Mouse (Mus musculus): ENCODE measurements around the gene Pde4c. TPM values are rescaled to one million over a fixed set of nuclear protein-coding genes. Genes with fewer than 3 reads are reported as not detected.

The Pde4c gene
- total RNA-seq, 1 experiment, result 1.6 TPM

- Histone ChIP-seq H3K36me3 (ENCODE audit: control insufficient read depth, insufficient read depth, low read length, poor library complexity, severe bottlenecking) (no peaks in the 10 kb centered on the region), H3K4me1 (ENCODE audit: control insufficient read depth in 2 of 2, insufficient read depth in 2 of 2, low read length in 2 of 2, poor library complexity in 1 of 2) (peaks cover 2 to 13% of the 10 kb centered on the region in 2 experiments; a peak in 2 of 4 replicates), H3K4me3 (ENCODE audit: insufficient read depth in 1 of 2, low read depth in 1 of 2, low read length in 2 of 2, poor library complexity in 1 of 2, severe bottlenecking in 1 of 2) (no peak overlapping the region), H3K27ac (ENCODE audit: insufficient read depth, low read depth, low read length, poor library complexity, severe bottlenecking) (no peak overlapping the region), H3K9me3 (ENCODE audit: control insufficient read depth, insufficient read depth, low read depth, low read length) (no peaks in the 10 kb centered on the region), H3K9ac (ENCODE audit: insufficient read depth, low read depth, low read length, poor library complexity, severe bottlenecking) (no peak overlapping the region)
- TF ChIP-seq CHD2 (IDR thresholded peaks at IDR 0.05; ENCODE audit: low read depth, low read length), result no peak
- no peak for TF ChIP-seq ZNF384 (IDR thresholded peaks at IDR 0.05; ENCODE audit: low read depth, low read length)
- TF ChIP-seq MAFK (IDR thresholded peaks at IDR 0.05; ENCODE audit: insufficient read depth, low read depth, low read length), result no peak
- no peak for TF ChIP-seq HCFC1 (IDR thresholded peaks at IDR 0.05; ENCODE audit: borderline replicate concordance, insufficient read depth, low read length)
- TF ChIP-seq ZC3H11A (IDR thresholded peaks at IDR 0.05; ENCODE audit: borderline replicate concordance, low read depth, low read length), result no peak
- no peak for DNase-seq (ENCODE audit: low read depth, low spot score)
- in situ Hi-C loops (cut with MboI; ENCODE audit: low sequenced_read_pairs in 2 of 2, unreplicated experiment in 2 of 2), result no loop called here
Observed at GRCm38 (mm10) chr8:70746676-70747075, 23.2 kb downstream of the Pde4c start.

- DNase-seq (ENCODE audit: low read depth, low spot score), result no peak
- TF ChIP-seq CHD2 (IDR thresholded peaks at IDR 0.05; ENCODE audit: low read depth, low read length), result no peak
- TF ChIP-seq HCFC1 (IDR thresholded peaks at IDR 0.05; ENCODE audit: borderline replicate concordance, insufficient read depth, low read length), result no peak
- no peaks in the 10 kb centered on the region for H3K36me3 ChIP-seq (ENCODE audit: control insufficient read depth, insufficient read depth, low read length, poor library complexity, severe bottlenecking)
- H3K9ac ChIP-seq (ENCODE audit: insufficient read depth, low read depth, low read length, poor library complexity, severe bottlenecking), result no peak overlapping the region
- peaks cover 2 to 15% of the 10 kb centered on the region in 2 experiments; a peak in 2 of 4 replicates for H3K4me1 ChIP-seq (ENCODE audit: control insufficient read depth in 2 of 2, insufficient read depth in 2 of 2, low read length in 2 of 2, poor library complexity in 1 of 2)
- no peaks in the 10 kb centered on the region for H3K9me3 ChIP-seq (ENCODE audit: control insufficient read depth, insufficient read depth, low read depth, low read length)
- no peak overlapping the region for H3K4me3 ChIP-seq (ENCODE audit: insufficient read depth in 1 of 2, low read depth in 1 of 2, low read length in 2 of 2, poor library complexity in 1 of 2, severe bottlenecking in 1 of 2)
- no peak overlapping the region for H3K27ac ChIP-seq (ENCODE audit: insufficient read depth, low read depth, low read length, poor library complexity, severe bottlenecking)
- in situ Hi-C loops (cut with MboI; ENCODE audit: low sequenced_read_pairs in 2 of 2, unreplicated experiment in 2 of 2), result no loop called here
Observed at GRCm38 (mm10) chr8:70747211-70747890, 23.8 kb downstream of the Pde4c start.

GRCm38 (mm10) chr8:70748246-70749096, 25.0 kb downstream of the Pde4c start:
- Histone ChIP-seq H3K4me3 (ENCODE audit: insufficient read depth in 1 of 2, low read depth in 1 of 2, low read length in 2 of 2, poor library complexity in 1 of 2, severe bottlenecking in 1 of 2) (peak overlapping the region; percentile 12 to 27; a peak in 2 of 4 replicates), H3K36me3 (ENCODE audit: control insufficient read depth, insufficient read depth, low read length, poor library complexity, severe bottlenecking) (no peaks in the 10 kb centered on the region), H3K4me1 (ENCODE audit: control insufficient read depth in 2 of 2, insufficient read depth in 2 of 2, low read length in 2 of 2, poor library complexity in 1 of 2) (peaks cover 2 to 15% of the 10 kb centered on the region in 2 experiments; a peak in 2 of 4 replicates), H3K9ac (ENCODE audit: insufficient read depth, low read depth, low read length, poor library complexity, severe bottlenecking) (no peak overlapping the region), H3K9me3 (ENCODE audit: control insufficient read depth, insufficient read depth, low read depth, low read length) (no peaks in the 10 kb centered on the region), H3K27ac (ENCODE audit: insufficient read depth, low read depth, low read length, poor library complexity, severe bottlenecking) (no peak overlapping the region)
- no peak for DNase-seq (ENCODE audit: low read depth, low spot score)
- in situ Hi-C loops (cut with MboI; ENCODE audit: low sequenced_read_pairs in 2 of 2, unreplicated experiment in 2 of 2), result no loop called here
- TF ChIP-seq ZNF384 (IDR thresholded peaks at IDR 0.05; ENCODE audit: low read depth, low read length), result no peak
- TF ChIP-seq MAFK (IDR thresholded peaks at IDR 0.05; ENCODE audit: insufficient read depth, low read depth, low read length), result no peak
- TF ChIP-seq HCFC1 (IDR thresholded peaks at IDR 0.05; ENCODE audit: borderline replicate concordance, insufficient read depth, low read length), result no peak
- no peak for TF ChIP-seq ZC3H11A (IDR thresholded peaks at IDR 0.05; ENCODE audit: borderline replicate concordance, low read depth, low read length)
- no peak for TF ChIP-seq CHD2 (IDR thresholded peaks at IDR 0.05; ENCODE audit: low read depth, low read length)

GRCm38 (mm10) chr8:70749097-70749674, 25.7 kb downstream of the Pde4c start:
- Histone ChIP-seq H3K36me3 (ENCODE audit: control insufficient read depth, insufficient read depth, low read length, poor library complexity, severe bottlenecking) (no peaks in the 10 kb centered on the region), H3K9me3 (ENCODE audit: control insufficient read depth, insufficient read depth, low read depth, low read length) (no peaks in the 10 kb centered on the region), H3K27ac (ENCODE audit: insufficient read depth, low read depth, low read length, poor library complexity, severe bottlenecking) (no peak overlapping the region), H3K4me1 (ENCODE audit: control insufficient read depth in 2 of 2, insufficient read depth in 2 of 2, low read length in 2 of 2, poor library complexity in 1 of 2) (peaks cover 2 to 15% of the 10 kb centered on the region in 2 experiments; a peak in 2 of 4 replicates), H3K9ac (ENCODE audit: insufficient read depth, low read depth, low read length, poor library complexity, severe bottlenecking) (peak overlapping the region; percentile 3; the same call in 1 of the 2 replicates), H3K4me3 (ENCODE audit: insufficient read depth in 1 of 2, low read depth in 1 of 2, low read length in 2 of 2, poor library complexity in 1 of 2, severe bottlenecking in 1 of 2) (peak overlapping the region; percentile 12 to 27; a peak in 2 of 4 replicates)
- DNase-seq (ENCODE audit: low read depth, low spot score), result no peak
- TF ChIP-seq ZNF384 (IDR thresholded peaks at IDR 0.05; ENCODE audit: low read depth, low read length), result no peak
- no peak for TF ChIP-seq HCFC1 (IDR thresholded peaks at IDR 0.05; ENCODE audit: borderline replicate concordance, insufficient read depth, low read length)
- TF ChIP-seq MAFK (IDR thresholded peaks at IDR 0.05; ENCODE audit: insufficient read depth, low read depth, low read length), result no peak
- no peak for TF ChIP-seq ZC3H11A (IDR thresholded peaks at IDR 0.05; ENCODE audit: borderline replicate concordance, low read depth, low read length)
- TF ChIP-seq CHD2 (IDR thresholded peaks at IDR 0.05; ENCODE audit: low read depth, low read length), result no peak
- in situ Hi-C loops (cut with MboI; ENCODE audit: low sequenced_read_pairs in 2 of 2, unreplicated experiment in 2 of 2), result no loop called here

Measured in ES-E14 (cell line).